Mouse (Mus musculus) brain, embryonic 14.5 days (tissue): ENCODE measurements around the gene Vwa3a.

ENCODE experiments used
- CTCF ChIP-seq: fragments of 200-500 bp; IDR thresholded peaks from 2 replicates; pipeline ENCODE4 v1.5.1; 2012; ENCODE audit warnings: inconsistent platforms, mild to moderate bottlenecking, moderate library complexity, borderline replicate concordance; ENCODE audit not compliant: insufficient read depth, insufficient read length; ENCODE audit errors: extremely low read depth
- POLR2A ChIP-seq: fragments of 200-500 bp; IDR thresholded peaks from 2 replicates; pipeline ENCODE4 v1.6.1; 2012; ENCODE audit warnings: mild to moderate bottlenecking, inconsistent platforms, borderline replicate concordance; ENCODE audit not compliant: poor library complexity, insufficient read depth, insufficient read length, severe bottlenecking; ENCODE audit errors: extremely low read depth

GRCm38 (mm10) chr7:120834426-120834825, 95.3 kb downstream of the Vwa3a start:
- TF ChIP-seq CTCF (no peak), POLR2A (no peak)
